Comparison of ENCODE assay signal across 19 mouse cellular contexts in genomic region chr4:119563136-119563535, GRCm38 (mm10). TPM values are rescaled to one million over a fixed set of nuclear protein-coding genes. Genes with fewer than 3 reads are reported as not detected.
DNase-seq lines count a peak whose midpoint lies in the region; TF ChIP-seq lines count a peak whose summit lies in the region.
"Had no signal": no experiment of that assay in that cellular context is flagged by ENCODE, and none has a peak within 500 bp of the region (broad histone marks: within the 10 kb centered on the region; RNA-seq: fewer than 3 reads in every experiment).

No protein-coding gene starts in this region.

- no peak for TF ChIP-seq CTCF in heart, adult 2 months (IDR thresholded peaks at IDR 0.05)

- peak; percentile 23 for DNase-seq in cerebellum, adult 8-10 months
- DNase-seq in cerebellum, postnatal 4 days (ENCODE audit: low spot score in 2 of 2): no peak
- DNase-seq in heart, adult 2 months: peak; percentile 24 to 36
- no peak for DNase-seq in heart, embryonic 10.5 days (ENCODE audit: low spot score)
- DNase-seq in 3134 (ENCODE audit: extremely low read depth, insufficient read length, low spot score): peak; percentile 15
- peak; percentile 39 to 53 for DNase-seq in cerebellum, postnatal 14 days
- DNase-seq in retina, embryonic 14.5 days (ENCODE audit: low spot score): no peak
- DNase-seq: adrenal gland, postnatal 36 days; kidney, postnatal 4 days; lung, adult 18-20 months; right cerebral cortex, postnatal 14 days; thymus, postnatal 36 days had no signal

- no peak overlapping the region for H3K4me3 ChIP-seq in heart, adult 2 months
- no peak overlapping the region for H3K4me3 ChIP-seq in heart, embryonic 10.5 days
- H3K4me3 ChIP-seq: embryonic facial prominence, embryonic 13.5 days; heart, embryonic 13.5 days; kidney, embryonic 15.5 days; limb, embryonic 10.5 days; megakaryocyte, embryonic 14.5 days; midbrain, embryonic 15.5 days; myocyte had no signal

- H3K4me1 ChIP-seq in heart, adult 2 months (ENCODE audit: control insufficient read depth, insufficient read depth, low read length): peaks cover 3% of the 10 kb centered on the region
- peaks cover 7% of the 10 kb centered on the region; the same call in 1 of the 2 replicates for H3K4me1 ChIP-seq in heart, embryonic 10.5 days
- H3K4me1 ChIP-seq: embryonic facial prominence, embryonic 13.5 days; limb, embryonic 10.5 days; midbrain, embryonic 15.5 days had no signal

- TF ChIP-seq POLR2A in heart, adult 2 months (IDR thresholded peaks at IDR 0.05; ENCODE audit: insufficient read depth, low read depth, low read length): no peak

- H3K9ac ChIP-seq in heart, adult 2 months (ENCODE audit: low read depth, low read length): no peak overlapping the region
- H3K9ac ChIP-seq: embryonic facial prominence, embryonic 13.5 days; heart, embryonic 13.5 days; kidney, embryonic 15.5 days; midbrain, embryonic 15.5 days had no signal

- peaks cover 4% of the 10 kb centered on the region for H3K79me2 ChIP-seq in heart, adult 2 months (replicated peaks; ENCODE audit: control insufficient read depth, insufficient read depth, low read length)

- peaks cover 5% of the 10 kb centered on the region for H3K9me3 ChIP-seq in heart, embryonic 10.5 days
- H3K9me3 ChIP-seq: limb, embryonic 10.5 days; midbrain, embryonic 15.5 days had no signal

- no peak overlapping the region for H3K27ac ChIP-seq in heart, adult 2 months
- no peak overlapping the region for H3K27ac ChIP-seq in heart, embryonic 10.5 days
- H3K27ac ChIP-seq: embryonic facial prominence, embryonic 13.5 days; heart, embryonic 13.5 days; kidney, embryonic 15.5 days; limb, embryonic 10.5 days; midbrain, embryonic 15.5 days had no signal

- intact Hi-C loops in heart, adult 2 months (cut with DNase I): no loop called here

- no peaks in the 10 kb centered on the region for H3K27me3 ChIP-seq in heart, adult 2 months (ENCODE audit: control insufficient read depth, insufficient read depth, low read length)
- H3K27me3 ChIP-seq in heart, embryonic 10.5 days (ENCODE audit: insufficient read depth, poor library complexity, severe bottlenecking): no peaks in the 10 kb centered on the region
- H3K27me3 ChIP-seq: embryonic facial prominence, embryonic 13.5 days; heart, embryonic 13.5 days; kidney, embryonic 15.5 days; megakaryocyte, embryonic 14.5 days; midbrain, embryonic 15.5 days had no signal

- H3K36me3 ChIP-seq in heart, adult 2 months (ENCODE audit: control insufficient read depth, insufficient read depth, low read length): peaks cover 7% of the 10 kb centered on the region
- peaks cover 15% of the 10 kb centered on the region for H3K36me3 ChIP-seq in heart, embryonic 10.5 days
- H3K36me3 ChIP-seq: midbrain, embryonic 15.5 days had no signal

- TF ChIP-seq EP300 in heart, adult 2 months (IDR thresholded peaks at IDR 0.05; ENCODE audit: insufficient read depth, low read depth, low read length): no peak

RNA-seq across cellular contexts. Expression of gene Frg2f1, which starts 23.8 kb away (rescaled TPM):
- total RNA-seq in heart, adult 2 months (2021): 1 to 10 TPM; 6.3 to 6.7 TPM
- polyA plus RNA-seq in heart, adult 2 months (2012; rRNA removed): 3.8 and 4.3 TPM in 2 replicates
- 3.2 and 4.6 TPM in 2 replicates for polyA plus RNA-seq in heart, embryonic 10.5 days (2016; fragmentation: Nextera tagmentation; extraction: Ambion mirVana)

RNA-seq across cellular contexts. Expression of gene Foxj3, which starts 26.3 kb away (rescaled TPM):
- 10 to 100 TPM; 30.3 to 32.1 TPM for total RNA-seq in heart, adult 2 months (2021)
- polyA plus RNA-seq in heart, adult 2 months (2012; rRNA removed): 13.5 and 19.4 TPM in 2 replicates
- polyA plus RNA-seq in heart, embryonic 10.5 days (2016; fragmentation: Nextera tagmentation; extraction: Ambion mirVana): 22.0 and 28.4 TPM in 2 replicates

Comparison
In these comparisons a context has a peak if more than half of its experiments do, and no peak if none do; other contexts are left out.
1. DNase-seq: peak in cerebellum, adult 8-10 months (single experiment), heart, adult 2 months (2 of 2), 3134 (single experiment) and cerebellum, postnatal 14 days (2 of 2); none in cerebellum, postnatal 4 days (0 of 2), heart, embryonic 10.5 days (single experiment) and retina, embryonic 14.5 days (single experiment).